Mouse (Mus musculus) neural tube, embryonic 11.5 days (tissue): ENCODE results near the gene Ttll5. TPM values are rescaled to one million over a fixed set of nuclear protein-coding genes. Genes with fewer than 3 reads are reported as not detected.
A peak's percentile ranks its signal among the peaks of the same experiment; 100 is the strongest.

Source experiments
- ATAC-seq: fragments of 200-750 bp; cut with Nextera tagmentation; 2 replicates; pipeline ENCODE4 v1.8.0; 2017; ENCODE audit warnings: moderate number of reproducible peaks, mild to moderate bottlenecking, moderate TSS enrichment, moderate library complexity; ENCODE audit not compliant: insufficient read depth, low FRiP score, low TSS enrichment
- DNase-seq: peaks from one replicate; pipeline ENCODE4 v3.0.0-alpha.2; 2015; ENCODE audit warnings: low spot score
- H3K27ac ChIP-seq: fragments of 300-500 bp; sonication (generic); 2 replicates; pipeline ENCODE4 v1.5.1; 2014; ENCODE audit warnings: low read depth, mild to moderate bottlenecking, low read length
- H3K27me3 ChIP-seq: fragments of 300-500 bp; sonication (generic); 2 replicates; pipeline ENCODE4 v1.6.1; 2014; ENCODE audit warnings: mild to moderate bottlenecking, low read length, mixed read lengths; ENCODE audit not compliant: control insufficient read depth, insufficient read depth
- H3K36me3 ChIP-seq: fragments of 300-500 bp; sonication (generic); 2 replicates; pipeline ENCODE4 v1.6.1; 2014; ENCODE audit warnings: mild to moderate bottlenecking, low read length, moderate library complexity, mixed read lengths; ENCODE audit not compliant: control insufficient read depth, insufficient read depth
- H3K4me1 ChIP-seq: fragments of 300-500 bp; sonication (generic); 2 replicates; pipeline ENCODE4 v1.6.1; 2014; ENCODE audit warnings: low read length, mixed read lengths; ENCODE audit not compliant: control insufficient read depth, insufficient read depth
- H3K4me2 ChIP-seq: fragments of 300-500 bp; sonication (generic); 2 replicates; pipeline ENCODE4 v1.6.1; 2014; ENCODE audit warnings: low read depth, mild to moderate bottlenecking, moderate library complexity
- H3K4me3 ChIP-seq: fragments of 300-500 bp; sonication (generic); 2 replicates; pipeline ENCODE4 v1.5.1; 2014; ENCODE audit warnings: low read depth, low read length
- H3K9ac ChIP-seq: fragments of 300-500 bp; sonication (generic); 2 replicates; pipeline ENCODE4 v1.6.1; 2014; ENCODE audit warnings: mild to moderate bottlenecking, low read length
- H3K9me3 ChIP-seq: fragments of 300-500 bp; sonication (generic); 2 replicates; pipeline ENCODE4 v1.6.1; 2016; ENCODE audit warnings: low read length; ENCODE audit not compliant: control insufficient read depth
- WGBS: fragments of 180-500 bp; shearing (Covaris S2); extraction: QIAGEN DNeasy Blood & Tissue Kit; methylation state at CpG from one replicate; pipeline ENCODE4 v1.1.7; 2014; 5-methylcytosine and 5-hydroxymethylcytosine counted together
- polyA plus RNA-seq: library from polyadenylated mRNA; unstranded; fragments of >200 nt; fragmentation: Nextera tagmentation; extraction: Ambion mirVana; gene quantifications from 2 replicates; pipeline ENCODE4 v1.2.1, GENCODE M21; 2014

Ttll5 gene
- polyA plus RNA-seq, 1 experiment from 2014 or later, result 14.2 TPM

DNA sequence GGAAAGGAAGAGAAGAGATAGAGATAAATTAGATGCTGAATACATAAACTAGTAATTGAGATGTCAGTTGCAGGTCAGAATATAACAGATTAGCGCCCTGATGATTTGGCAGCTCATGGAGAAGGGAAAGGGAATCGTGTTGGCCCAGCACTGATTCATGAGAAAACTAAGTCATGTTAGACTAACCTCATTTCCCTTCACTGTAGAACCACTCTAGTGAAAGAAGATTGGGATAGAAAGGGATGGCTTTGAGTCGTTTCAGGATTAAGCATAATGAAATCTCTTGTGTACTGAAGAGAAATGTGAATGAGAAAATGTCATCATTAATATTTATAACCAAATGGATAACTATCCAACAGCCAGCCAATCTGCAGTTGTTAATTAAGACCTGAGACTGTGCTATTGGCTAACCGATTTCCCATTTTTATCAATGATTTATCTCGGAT lies 163.0 kb downstream of the Ttll5 start:
- H3K27me3 ChIP-seq, result no peaks in the 10 kb centered on the region
- H3K9me3 ChIP-seq, result no peaks in the 10 kb centered on the region
- H3K9ac ChIP-seq, result no peak overlapping the region
- 74% methylated on average over 5 of the region's 5 CpGs for whole genome bisulfite sequencing
- no peak overlapping the region for H3K4me2 ChIP-seq
- H3K36me3 ChIP-seq, result no peaks in the 10 kb centered on the region
- ATAC-seq (no peak), DNase-seq (no peak)
- H3K4me1 ChIP-seq, result no peaks in the 10 kb centered on the region
- no peak overlapping the region for H3K27ac ChIP-seq
- H3K4me3 ChIP-seq, result no peak overlapping the region

DNA sequence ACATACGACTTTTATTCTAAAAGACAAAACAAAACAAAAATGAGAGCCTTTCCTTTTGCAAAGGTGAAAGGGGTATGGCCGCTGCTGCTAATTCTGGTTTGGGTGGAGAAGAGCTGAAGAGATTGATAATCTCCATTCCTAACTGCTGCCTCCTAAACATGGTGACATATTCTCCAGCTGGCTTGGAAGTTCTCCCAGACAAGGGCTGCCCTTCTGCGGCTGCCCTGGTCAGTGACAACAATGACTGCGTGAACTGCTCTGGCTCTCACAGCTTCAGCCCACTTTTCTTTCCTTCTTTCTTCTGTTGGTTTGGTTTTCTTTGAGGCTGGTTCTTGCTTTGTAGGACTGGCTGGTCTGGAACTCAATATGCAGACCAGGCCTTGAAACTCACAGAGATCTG lies 163.7 kb downstream of the Ttll5 start:
- Histone ChIP-seq H3K4me3 (no peak overlapping the region), H3K27me3 (no peaks in the 10 kb centered on the region), H3K36me3 (no peaks in the 10 kb centered on the region), H3K9me3 (no peaks in the 10 kb centered on the region), H3K27ac (no peak overlapping the region), H3K4me2 (no peak overlapping the region), H3K9ac (no peak overlapping the region), H3K4me1 (no peaks in the 10 kb centered on the region)
- WGBS, result 95% methylated on average over 4 of the region's 4 CpGs
- ATAC-seq, result no peak
- no peak for DNase-seq

DNA sequence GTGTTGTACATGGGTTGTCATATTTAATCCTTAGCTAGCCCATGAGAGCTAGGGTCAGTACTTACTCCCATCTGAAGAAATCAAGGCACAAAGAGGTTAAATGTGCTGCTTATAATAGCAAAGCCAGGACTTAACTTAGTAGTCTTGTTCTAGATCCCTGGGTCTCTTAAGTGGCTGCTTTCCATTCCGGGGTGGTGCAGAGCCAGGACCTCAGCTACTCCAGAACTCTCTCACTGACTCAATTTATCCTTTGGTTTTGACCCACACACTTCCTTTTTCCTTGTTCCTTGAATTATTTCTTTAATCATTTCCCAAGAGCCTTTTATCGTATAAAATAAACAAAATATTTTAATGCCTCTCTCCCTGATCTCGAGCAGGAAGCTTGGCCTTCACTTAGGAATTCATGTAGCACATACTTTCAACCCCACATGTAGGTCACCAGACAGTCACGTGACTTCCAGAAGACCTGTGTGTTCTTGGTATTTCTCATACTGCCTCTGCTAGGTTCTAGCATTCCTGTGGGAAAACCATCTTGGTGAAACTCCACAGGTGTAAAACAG lies 164.4 kb downstream of the Ttll5 start:
- ATAC-seq (no peak), DNase-seq (no peak)
- H3K9me3 ChIP-seq, result no peaks in the 10 kb centered on the region
- no peaks in the 10 kb centered on the region for H3K36me3 ChIP-seq
- H3K27me3 ChIP-seq, result no peaks in the 10 kb centered on the region
- H3K27ac ChIP-seq, result no peak overlapping the region
- 89% methylated on average over 4 of the region's 4 CpGs for WGBS
- H3K4me3 ChIP-seq, result no peak overlapping the region
- no peaks in the 10 kb centered on the region for H3K4me1 ChIP-seq
- no peak overlapping the region for H3K9ac ChIP-seq
- H3K4me2 ChIP-seq, result no peak overlapping the region

DNA sequence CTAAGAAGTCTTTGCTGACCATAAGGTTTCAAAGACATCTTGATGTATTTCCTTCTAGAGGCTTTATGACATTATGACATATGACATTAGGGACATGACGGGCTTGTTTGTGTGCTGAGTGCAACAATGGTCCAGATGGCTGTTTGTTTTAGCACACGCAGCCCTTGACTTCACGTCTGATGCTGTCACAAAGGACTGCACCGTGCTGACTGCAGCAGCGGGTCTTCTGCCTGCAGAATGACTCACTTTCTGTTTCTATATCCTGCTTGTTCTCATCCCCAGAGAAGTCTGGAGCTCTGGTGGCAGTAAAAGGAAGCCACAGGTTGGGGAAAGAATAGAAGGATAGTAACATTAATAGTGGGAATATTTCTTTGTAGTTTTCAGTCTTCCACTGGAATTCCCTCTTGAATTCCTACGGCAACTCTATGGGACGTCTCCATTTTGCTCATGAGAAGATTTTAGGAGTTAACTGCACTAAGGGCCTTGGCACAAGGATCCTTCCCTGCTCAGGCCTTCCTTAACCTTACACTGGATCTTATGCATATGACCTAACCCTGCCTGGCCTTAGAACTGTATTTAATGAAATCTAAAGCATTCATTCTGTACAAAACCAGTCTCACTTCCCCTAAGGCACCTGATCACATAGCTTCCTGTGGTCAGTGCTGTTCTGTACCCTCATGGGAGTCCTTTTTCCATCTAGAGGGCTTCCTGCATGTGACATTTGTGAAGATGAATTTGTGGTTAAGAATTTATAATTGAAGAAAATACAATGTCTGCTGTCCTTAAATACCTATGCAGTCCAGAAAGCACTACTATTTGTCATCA lies 167.8 kb downstream of the Ttll5 start:
- Histone ChIP-seq H3K9ac (no peak overlapping the region), H3K4me2 (no peak overlapping the region), H3K27me3 (no peaks in the 10 kb centered on the region), H3K4me1 (no peaks in the 10 kb centered on the region), H3K36me3 (no peaks in the 10 kb centered on the region), H3K9me3 (no peaks in the 10 kb centered on the region), H3K27ac (no peak overlapping the region), H3K4me3 (no peak overlapping the region)
- DNase-seq (no peak), ATAC-seq (no peak)
- WGBS, result 68% methylated on average over 7 of the region's 7 CpGs

DNA sequence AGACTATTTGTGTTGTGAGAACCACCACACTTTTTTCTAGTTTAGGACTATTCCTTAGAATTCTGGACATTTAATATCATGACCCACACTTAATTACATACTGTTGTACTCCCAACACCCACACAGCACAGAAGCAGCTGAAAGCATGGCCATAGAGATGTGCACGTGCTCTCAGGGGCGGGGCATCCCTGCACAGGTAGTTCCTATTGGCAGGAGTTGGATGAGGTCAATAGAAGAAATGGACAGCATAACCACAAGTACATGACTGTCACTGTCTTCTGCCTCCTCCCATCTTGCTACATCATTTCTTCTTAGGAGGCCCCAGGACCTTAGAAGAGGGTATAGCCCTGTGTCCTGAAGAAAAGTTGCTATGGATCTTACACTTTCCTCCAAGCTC lies 168.4 kb downstream of the Ttll5 start:
- WGBS, result 96% methylated on average over 2 of the region's 2 CpGs

DNA sequence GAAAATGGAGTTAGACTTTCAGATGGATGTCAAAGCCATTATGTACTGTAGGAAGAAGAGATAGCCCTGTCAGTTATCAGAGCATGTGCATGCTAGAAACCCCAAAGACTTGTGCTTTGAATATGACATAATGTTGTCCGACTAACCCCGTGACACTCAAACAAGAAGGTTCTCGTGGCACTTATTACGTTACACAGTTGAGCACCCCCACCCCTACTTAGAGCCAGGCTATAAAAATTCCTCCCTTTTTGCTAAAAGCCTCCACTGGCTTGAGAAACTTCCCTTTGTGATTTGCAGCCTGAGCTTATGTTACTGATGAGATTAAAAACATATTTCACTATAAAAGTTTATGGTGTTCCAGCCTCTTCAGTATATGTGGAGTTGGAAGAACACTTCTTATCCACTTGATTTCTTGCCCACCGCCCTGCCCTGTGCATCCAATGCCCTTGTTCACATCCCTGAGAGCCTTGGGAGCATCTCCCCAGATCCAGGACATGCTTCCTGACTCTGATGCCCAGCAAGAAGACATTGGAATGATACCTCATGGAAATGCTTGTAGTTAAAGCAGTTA lies 169.4 kb downstream of the Ttll5 start:
- Histone ChIP-seq H3K9ac (no peak overlapping the region), H3K36me3 (no peaks in the 10 kb centered on the region), H3K27me3 (no peaks in the 10 kb centered on the region), H3K4me3 (no peak overlapping the region), H3K4me2 (no peak overlapping the region), H3K4me1 (no peaks in the 10 kb centered on the region), H3K9me3 (no peaks in the 10 kb centered on the region), H3K27ac (no peak overlapping the region)
- 71% methylated on average over 5 of the region's 5 CpGs for WGBS
- DNase-seq (no peak), ATAC-seq (no peak)

More for the DNA sequence above, 168.4 kb downstream of the Ttll5 start:
- no peak overlapping the region for H3K4me2 ChIP-seq
- H3K36me3 ChIP-seq, result no peaks in the 10 kb centered on the region
- no peak overlapping the region for H3K27ac ChIP-seq
- H3K9ac ChIP-seq, result no peak overlapping the region
- ATAC-seq (no peak), DNase-seq (no peak)
- H3K9me3 ChIP-seq, result no peaks in the 10 kb centered on the region
- H3K27me3 ChIP-seq, result no peaks in the 10 kb centered on the region
- no peak overlapping the region for H3K4me3 ChIP-seq
- no peaks in the 10 kb centered on the region for H3K4me1 ChIP-seq

DNA sequence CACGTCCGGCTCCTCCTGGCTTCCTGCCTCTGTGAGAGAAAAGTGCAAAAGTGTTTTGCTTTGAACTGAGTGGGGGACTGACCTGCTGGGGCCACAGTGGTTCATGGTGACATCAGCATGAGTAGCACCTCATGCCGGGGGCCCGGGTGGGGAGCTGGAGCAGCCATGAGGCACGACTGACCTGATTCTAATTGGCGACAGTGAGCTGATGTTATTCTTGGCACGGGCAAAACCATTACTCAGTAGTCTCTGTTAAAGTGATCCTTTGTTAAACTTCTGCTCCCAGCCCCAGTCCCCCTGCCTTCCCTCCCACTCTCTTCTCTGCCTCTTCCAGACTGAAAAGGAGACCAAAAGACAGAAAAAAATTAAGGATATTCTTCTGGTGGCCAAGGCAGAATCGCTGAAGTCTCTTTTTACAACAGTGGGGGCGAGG lies 176.2 kb downstream of the Ttll5 start:
- no peaks in the 10 kb centered on the region for H3K36me3 ChIP-seq
- H3K27ac ChIP-seq, result peak overlapping the region; percentile 50; the same call in 1 of the 2 replicates
- no peak overlapping the region for H3K4me2 ChIP-seq
- no peaks in the 10 kb centered on the region for H3K9me3 ChIP-seq
- no peaks in the 10 kb centered on the region for H3K27me3 ChIP-seq
- DNase-seq (peak; percentile 50), ATAC-seq (no peak)
- H3K9ac ChIP-seq, result no peak overlapping the region
- H3K4me3 ChIP-seq, result no peak overlapping the region
- H3K4me1 ChIP-seq, result no peaks in the 10 kb centered on the region
- WGBS, result 39% methylated on average over 9 of the region's 9 CpGs

DNA sequence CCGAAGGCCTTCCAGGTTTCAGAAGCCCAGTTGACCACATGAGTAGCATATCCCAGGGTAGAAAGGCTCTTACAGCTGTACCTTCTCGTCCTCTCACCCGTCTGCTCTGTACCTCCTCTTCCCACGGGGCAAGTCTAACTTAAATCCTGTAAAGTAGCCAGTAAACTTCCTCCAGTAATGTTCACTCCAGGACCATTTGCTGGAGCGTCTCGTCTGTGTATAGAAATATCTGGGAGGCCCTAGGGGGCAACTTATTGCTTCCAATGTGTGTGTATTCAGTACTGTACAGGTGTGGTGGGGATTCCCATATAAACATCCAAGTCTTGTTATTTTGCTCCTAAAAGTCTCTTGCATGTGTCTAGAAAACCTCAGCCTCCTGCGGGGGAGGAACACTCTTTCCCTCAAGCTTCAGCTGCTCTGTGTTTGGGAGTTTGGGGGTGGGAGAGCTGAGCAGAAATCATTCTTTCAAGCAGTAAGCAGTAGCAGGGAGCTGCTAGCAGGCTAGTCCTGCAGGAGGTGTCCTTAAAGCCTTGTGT lies 176.7 kb downstream of the Ttll5 start:
- no peak overlapping the region for H3K9ac ChIP-seq
- WGBS, result 61% methylated on average over 7 of the region's 7 CpGs
- H3K9me3 ChIP-seq, result no peaks in the 10 kb centered on the region
- H3K27me3 ChIP-seq, result no peaks in the 10 kb centered on the region
- DNase-seq (no peak), ATAC-seq (no peak)
- H3K4me2 ChIP-seq, result no peak overlapping the region
- H3K4me3 ChIP-seq, result no peak overlapping the region
- H3K4me1 ChIP-seq, result no peaks in the 10 kb centered on the region
- no peaks in the 10 kb centered on the region for H3K36me3 ChIP-seq
- peak overlapping the region; percentile 50; the same call in 1 of the 2 replicates for H3K27ac ChIP-seq
